Mouse (Mus musculus): Measurements from ENCODE around the gene Sycp1. TPM values are rescaled to one million over a fixed set of nuclear protein-coding genes. Genes with fewer than 3 reads are reported as not detected.

Gene Sycp1
- not detected in 2 replicates for polyA plus RNA-seq (2012; rRNA removed)

- no peak for DNase-seq (ENCODE audit: low read depth)
These were observed at the start of gene Sycp1 for GRCm38 (mm10) chr3:102935451-102936354. TSS of gene Sycp1 (minus strand) at chr3:102936100.

- no peak for DNase-seq (ENCODE audit: low read depth)
These were observed 44.4 kb upstream of the Sycp1 start for GRCm38 (mm10) chr3:102980349-102980736.

GRCm38 (mm10) chr3:102979550-102980348 lies 43.8 kb upstream of the Sycp1 start:
- DNase-seq (ENCODE audit: low read depth): no peak

GRCm38 (mm10) chr3:102976906-102977305 lies 41.0 kb upstream of the Sycp1 start:
- no peak for DNase-seq (ENCODE audit: low read depth)

GRCm38 (mm10) chr3:102970508-102970907 lies 34.6 kb upstream of the Sycp1 start:
- no peak for DNase-seq (ENCODE audit: low read depth)

- DNase-seq (ENCODE audit: low read depth): no peak
These were observed 34.2 kb upstream of the Sycp1 start for GRCm38 (mm10) chr3:102970067-102970466.

- DNase-seq (ENCODE audit: low read depth): no peak
These were observed 28.1 kb upstream of the Sycp1 start, which contains the start of gene Nr1h5 for GRCm38 (mm10) chr3:102964033-102964432. TSS of gene Nr1h5 (minus strand) at chr3:102964133.

- no peak for DNase-seq (ENCODE audit: low read depth)
These were observed 19.7 kb upstream of the Sycp1 start for GRCm38 (mm10) chr3:102955596-102955995.

- no peak for DNase-seq (ENCODE audit: low read depth)
These were observed 19.2 kb upstream of the Sycp1 start for GRCm38 (mm10) chr3:102955143-102955542.

- no peak for DNase-seq (ENCODE audit: low read depth)
These were observed 18.6 kb upstream of the Sycp1 start for GRCm38 (mm10) chr3:102954476-102954875.

- DNase-seq (ENCODE audit: low read depth): no peak
These were observed 11.0 kb upstream of the Sycp1 start for GRCm38 (mm10) chr3:102946861-102947260.

GRCm38 (mm10) chr3:102946312-102946711 lies 10.4 kb upstream of the Sycp1 start:
- no peak for DNase-seq (ENCODE audit: low read depth)

- DNase-seq (ENCODE audit: low read depth): no peak
These were observed 2.2 kb upstream of the Sycp1 start for GRCm38 (mm10) chr3:102938100-102938499.

GRCm38 (mm10) chr3:102899136-102899535 lies 36.8 kb downstream of the Sycp1 start:
- DNase-seq (ENCODE audit: low read depth): no peak

- DNase-seq (ENCODE audit: low read depth): no peak
These were observed 55.4 kb downstream of the Sycp1 start for GRCm38 (mm10) chr3:102880529-102880928.

GRCm38 (mm10) chr3:102848661-102849060 lies 87.2 kb downstream of the Sycp1 start:
- no peak for DNase-seq (ENCODE audit: low read depth)

GRCm38 (mm10) chr3:102842386-102842785 lies 93.5 kb downstream of the Sycp1 start:
- DNase-seq (ENCODE audit: low read depth): no peak

GRCm38 (mm10) chr3:102803937-102804336 lies 132.0 kb downstream of the Sycp1 start:
- no peak for DNase-seq (ENCODE audit: low read depth)

GRCm38 (mm10) chr3:102787369-102787768 lies 148.5 kb downstream of the Sycp1 start:
- DNase-seq (ENCODE audit: low read depth): no peak

GRCm38 (mm10) chr3:102782618-102783017 lies 153.3 kb downstream of the Sycp1 start, which contains the start of gene Tshb:
TSS of gene Tshb (minus strand) at chr3:102782718.
- DNase-seq (ENCODE audit: low read depth): no peak

GRCm38 (mm10) chr3:102773018-102773417 lies 162.9 kb downstream of the Sycp1 start:
- DNase-seq (ENCODE audit: low read depth): no peak

Data from gonadal fat pad, adult 2 months (tissue).